ENCODE assay signal across 10 mouse cellular contexts in genomic region chr1:132376211-132377054, GRCm38 (mm10). TPM values are rescaled to one million over a fixed set of nuclear protein-coding genes. Genes with fewer than 3 reads are reported as not detected.
DNase-seq lines count a peak whose midpoint lies in the region; ATAC-seq and TF ChIP-seq lines count a peak whose summit lies in the region.
"Had no signal": no experiment of that assay in that cellular context is flagged by ENCODE, and none has a peak within 500 bp of the region (broad histone marks: within the 10 kb centered on the region; RNA-seq: fewer than 3 reads in every experiment).

No protein-coding gene starts in this region.

- DNase-seq in cerebellum, adult 2 months, result peak in 1 of 2 experiments; percentile 34
- DNase-seq in cerebellum, postnatal 36 days, result no peak
- no peak for DNase-seq in limb, embryonic 10.5 days (ENCODE audit: low spot score)
- DNase-seq in layer of hippocampus, adult 9-11 months, result no peak
- no peak for DNase-seq in urinary bladder, postnatal 14 days (ENCODE audit: low spot score)
- DNase-seq: kidney, adult 8-10 months had no signal

- no peak for TF ChIP-seq POLR2A in cerebellum, adult 2 months (IDR thresholded peaks at IDR 0.05; ENCODE audit: borderline replicate concordance, insufficient read depth, low read length)

- no peak for ATAC-seq in limb, embryonic 12.5 days (ENCODE audit: insufficient number of reproducible peaks, insufficient read depth, low FRiP score, low TSS enrichment, low read depth)
- no peak for ATAC-seq in heart, embryonic 12.5 days (ENCODE audit: insufficient number of reproducible peaks, low FRiP score)
- ATAC-seq in neural tube, embryonic 12.5 days (ENCODE audit: low FRiP score, low read depth), result no peak

- H3K9me3 ChIP-seq in limb, embryonic 12.5 days, result no peaks in the 10 kb centered on the region
- H3K9me3 ChIP-seq in limb, embryonic 10.5 days (replicated peaks), result no peaks in the 10 kb centered on the region
- H3K9me3 ChIP-seq in heart, embryonic 12.5 days (replicated peaks), result no peaks in the 10 kb centered on the region
- H3K9me3 ChIP-seq in neural tube, embryonic 12.5 days, result no peaks in the 10 kb centered on the region

- TF ChIP-seq CTCF in cerebellum, adult 2 months (IDR thresholded peaks at IDR 0.05; ENCODE audit: borderline replicate concordance, insufficient read depth, low read depth, low read length), result no peak

- no peak overlapping the region for H3K9ac ChIP-seq in limb, embryonic 12.5 days (replicated peaks)
- peak overlapping the region; percentile 29; the same call in 1 of the 2 replicates for H3K9ac ChIP-seq in heart, embryonic 12.5 days
- 0 out of 2 replicates have a peak overlapping the region, but pooled peaks have one; percentile 13 for H3K9ac ChIP-seq in neural tube, embryonic 12.5 days

- H3K4me1 ChIP-seq in cerebellum, adult 2 months (ENCODE audit: control insufficient read depth, insufficient read depth, low read length), result peaks cover 56% of the 10 kb centered on the region
- H3K4me1 ChIP-seq in limb, embryonic 12.5 days (replicated peaks), result peaks cover 38% of the 10 kb centered on the region
- peaks cover 40% of the 10 kb centered on the region for H3K4me1 ChIP-seq in limb, embryonic 10.5 days
- H3K4me1 ChIP-seq in heart, embryonic 12.5 days (replicated peaks), result peaks cover 62% of the 10 kb centered on the region
- H3K4me1 ChIP-seq in neural tube, embryonic 12.5 days, result peaks cover 57% of the 10 kb centered on the region

- peak overlapping the region; percentile 20; the same call in 1 of the 2 replicates for H3K27ac ChIP-seq in cerebellum, adult 2 months (ENCODE audit: insufficient read depth, low read length)
- H3K27ac ChIP-seq in limb, embryonic 12.5 days, result 0 out of 2 replicates have a peak overlapping the region, but pooled peaks have one; percentile 51
- no peak overlapping the region for H3K27ac ChIP-seq in limb, embryonic 10.5 days
- H3K27ac ChIP-seq in heart, embryonic 12.5 days (ENCODE audit: poor library complexity, severe bottlenecking), result no peak overlapping the region
- no peak overlapping the region for H3K27ac ChIP-seq in neural tube, embryonic 12.5 days
- H3K27ac ChIP-seq: macrophage had no signal

- no peaks in the 10 kb centered on the region for H3K27me3 ChIP-seq in cerebellum, adult 2 months (ENCODE audit: control insufficient read depth, insufficient read depth, low read length)
- no peaks in the 10 kb centered on the region for H3K27me3 ChIP-seq in limb, embryonic 12.5 days
- H3K27me3 ChIP-seq in limb, embryonic 10.5 days (ENCODE audit: low read depth, poor library complexity, severe bottlenecking), result no peaks in the 10 kb centered on the region
- no peaks in the 10 kb centered on the region for H3K27me3 ChIP-seq in heart, embryonic 12.5 days (replicated peaks)
- no peaks in the 10 kb centered on the region for H3K27me3 ChIP-seq in neural tube, embryonic 12.5 days (replicated peaks)

- 44% methylated on average over 8 of the region's 8 CpGs for WGBS in cerebellum, adult 2 months
- 59% methylated on average over 8 of the region's 8 CpGs for WGBS in limb, embryonic 12.5 days
- 67% methylated on average over 8 of the region's 8 CpGs for WGBS in limb, embryonic 10.5 days
- WGBS in heart, embryonic 12.5 days, result 74% methylated on average over 8 of the region's 8 CpGs
- 80% methylated on average over 8 of the region's 8 CpGs for WGBS in neural tube, embryonic 12.5 days

- no peak overlapping the region for H3K4me2 ChIP-seq in limb, embryonic 12.5 days
- peak overlapping the region; percentile 23 for H3K4me2 ChIP-seq in heart, embryonic 12.5 days
- H3K4me2 ChIP-seq in neural tube, embryonic 12.5 days (replicated peaks), result no peak overlapping the region

- H3K36me3 ChIP-seq in limb, embryonic 12.5 days, result peaks cover 66% of the 10 kb centered on the region
- H3K36me3 ChIP-seq in limb, embryonic 10.5 days, result peaks cover 80% of the 10 kb centered on the region
- peaks cover 26% of the 10 kb centered on the region for H3K36me3 ChIP-seq in heart, embryonic 12.5 days
- peaks cover 34% of the 10 kb centered on the region for H3K36me3 ChIP-seq in neural tube, embryonic 12.5 days

- H3K4me3 ChIP-seq in cerebellum, adult 2 months (replicated peaks; ENCODE audit: insufficient read depth, low read depth, low read length), result no peak overlapping the region
- no peak overlapping the region for H3K4me3 ChIP-seq in limb, embryonic 12.5 days (replicated peaks)
- H3K4me3 ChIP-seq in limb, embryonic 10.5 days, result no peak overlapping the region
- no peak overlapping the region for H3K4me3 ChIP-seq in heart, embryonic 12.5 days
- no peak overlapping the region for H3K4me3 ChIP-seq in neural tube, embryonic 12.5 days

RNA-seq across cellular contexts. Expression of gene Tmcc2, which starts 14.6 kb away (rescaled TPM):
- 150 and 157 TPM in 2 replicates for polyA plus RNA-seq in cerebellum, adult 2 months (2012; rRNA removed)
- 17.7 and 19.0 TPM in 2 replicates for polyA plus RNA-seq in limb, embryonic 12.5 days (2016; fragmentation: Nextera tagmentation; extraction: Ambion mirVana)
- 7.6 and 8.0 TPM in 2 replicates for polyA plus RNA-seq in limb, embryonic 10.5 days (2016; fragmentation: Nextera tagmentation; extraction: Ambion mirVana)
- 51.1 and 52.9 TPM in 2 replicates for polyA plus RNA-seq in heart, embryonic 12.5 days (2016; fragmentation: Nextera tagmentation; extraction: Ambion mirVana)
- polyA plus RNA-seq in neural tube, embryonic 12.5 days (2016; fragmentation: Nextera tagmentation; extraction: Ambion mirVana), result 38.0 and 42.4 TPM in 2 replicates

RNA-seq across cellular contexts. Expression of gene Dstyk, which starts 40.9 kb away (rescaled TPM):
- polyA plus RNA-seq in cerebellum, adult 2 months (2012; rRNA removed), result 32.6 and 36.5 TPM in 2 replicates
- polyA plus RNA-seq in limb, embryonic 12.5 days (2016; fragmentation: Nextera tagmentation; extraction: Ambion mirVana), result 21.2 and 21.3 TPM in 2 replicates
- 13.3 and 15.9 TPM in 2 replicates for polyA plus RNA-seq in limb, embryonic 10.5 days (2016; fragmentation: Nextera tagmentation; extraction: Ambion mirVana)
- polyA plus RNA-seq in heart, embryonic 12.5 days (2016; fragmentation: Nextera tagmentation; extraction: Ambion mirVana), result 13.6 and 14.2 TPM in 2 replicates
- 12.3 and 12.6 TPM in 2 replicates for polyA plus RNA-seq in neural tube, embryonic 12.5 days (2016; fragmentation: Nextera tagmentation; extraction: Ambion mirVana)

Comparison
In these comparisons a context has a peak if more than half of its experiments do, and no peak if none do; other contexts are left out.
1. H3K27ac ChIP-seq: peak in cerebellum, adult 2 months (single experiment) and limb, embryonic 12.5 days (single experiment); none in limb, embryonic 10.5 days (single experiment), heart, embryonic 12.5 days (single experiment) and neural tube, embryonic 12.5 days (single experiment).